Comparison of ENCODE assay signal across 20 mouse cellular contexts in the genomic region with DNA sequence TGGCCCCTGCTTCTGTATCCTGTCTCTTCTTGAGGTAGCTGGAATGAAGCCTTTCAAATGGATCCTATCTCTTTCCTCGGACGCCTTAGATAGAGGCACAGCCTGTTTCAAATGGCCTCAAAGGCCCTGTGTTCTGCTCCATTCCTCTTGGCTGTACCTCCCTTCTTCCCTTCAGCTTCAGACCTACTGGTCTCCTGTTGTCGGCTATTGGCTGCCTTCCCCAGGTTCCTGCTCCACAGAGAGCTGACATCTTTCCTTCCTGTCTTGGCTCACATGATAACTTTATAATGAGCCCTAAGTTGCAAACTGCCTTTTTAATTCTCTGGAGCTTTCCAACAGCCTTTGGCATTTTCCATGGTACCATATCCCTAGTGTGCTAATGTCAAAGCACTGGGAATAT. TPM values are rescaled to one million over a fixed set of nuclear protein-coding genes. Genes with fewer than 3 reads are reported as not detected.
"Had no signal": no experiment of that assay in that cellular context is flagged by ENCODE, and none has a peak within 500 bp of the region (broad histone marks: within the 10 kb centered on the region; RNA-seq: fewer than 3 reads in every experiment).

No protein-coding gene starts in this region.

- H3K4me3 ChIP-seq: layer of hippocampus, adult 2 months; limb, embryonic 13.5 days; midbrain, embryonic 13.5 days; myocyte; neural tube, embryonic 12.5 days had no signal

- H3K27me3 ChIP-seq: limb, embryonic 13.5 days; midbrain, embryonic 13.5 days; neural tube, embryonic 12.5 days had no signal

- ATAC-seq: midbrain, embryonic 13.5 days had no signal

- DNase-seq: kidney, adult 9 months; kidney, postnatal 4 days; left cerebral cortex, postnatal 4 days; lung, adult 18-20 months; thymus, adult 18-20 months; thymus, postnatal 14 days had no signal

- H3K9me3 ChIP-seq: limb, embryonic 13.5 days; midbrain, embryonic 13.5 days; neural tube, embryonic 12.5 days had no signal

- H3K27ac ChIP-seq: kidney, postnatal 0 days; layer of hippocampus, adult 2 months; limb, embryonic 13.5 days; liver, embryonic 14.5 days; midbrain, embryonic 13.5 days; neural tube, embryonic 12.5 days had no signal

- H3K9ac ChIP-seq: limb, embryonic 13.5 days; liver, embryonic 14.5 days; midbrain, embryonic 13.5 days; neural tube, embryonic 12.5 days had no signal

- H3K4me1 ChIP-seq: limb, embryonic 13.5 days; midbrain, embryonic 13.5 days; neural tube, embryonic 12.5 days had no signal

- H3K4me2 ChIP-seq: limb, embryonic 13.5 days; midbrain, embryonic 13.5 days; neural tube, embryonic 12.5 days had no signal

RNA-seq across cellular contexts. Expression of a gene that starts 14.1 kb away (rescaled TPM):
- total RNA-seq: layer of hippocampus, adult 2 months; layer of hippocampus, postnatal 10 days; left cerebral cortex, adult 18-20 months; left cerebral cortex, postnatal 10 days; left cerebral cortex, postnatal 4 days; liver, adult 2 months; megakaryocyte-erythroid progenitor cell, adult 5-6 weeks; neutrophil, adult 5-6 weeks had no signal
- polyA plus RNA-seq: limb, embryonic 13.5 days; lung, embryonic 16.5 days; neural tube, embryonic 12.5 days had no signal

RNA-seq across cellular contexts. Expression of a gene that starts 47.8 kb away (rescaled TPM):
- total RNA-seq: layer of hippocampus, adult 2 months; layer of hippocampus, postnatal 10 days; left cerebral cortex, adult 18-20 months; left cerebral cortex, postnatal 10 days; left cerebral cortex, postnatal 4 days; liver, adult 2 months; megakaryocyte-erythroid progenitor cell, adult 5-6 weeks; neutrophil, adult 5-6 weeks had no signal
- polyA plus RNA-seq: limb, embryonic 13.5 days; liver, adult 2 months; liver, embryonic 14.5 days; midbrain, embryonic 13.5 days; myocyte; neural tube, embryonic 12.5 days had no signal
